Mouse (Mus musculus) forebrain, embryonic 15.5 days (tissue): ENCODE results near the gene Cbx5. TPM values are rescaled to one million over a fixed set of nuclear protein-coding genes. Genes with fewer than 3 reads are reported as not detected.
"Not testable (repeated sequence)": the region's sequence is repeated elsewhere in the genome, so short reads cannot be mapped to it uniquely, and the experiment has no call there.

ENCODE experiments used
- ATAC-seq: fragments of 200-750 bp; cut with Nextera tagmentation; replicated peaks from 2 replicates; pipeline ENCODE4 v1.8.0; 2017; ENCODE audit warnings: mild to moderate bottlenecking, moderate TSS enrichment, moderate library complexity
- H3K27ac ChIP-seq: fragments of 300-500 bp; sonication (generic); replicated peaks from 2 replicates; pipeline ENCODE4 v1.5.1; 2015; ENCODE audit warnings: mild to moderate bottlenecking, inconsistent platforms
- H3K27me3 ChIP-seq: fragments of 300-500 bp; sonication (generic); 2 replicates; pipeline ENCODE4 v1.6.1; 2015; ENCODE audit warnings: inconsistent platforms
- H3K36me3 ChIP-seq: fragments of 300-500 bp; sonication (generic); 2 replicates; pipeline ENCODE4 v1.6.1; 2015; ENCODE audit warnings: mild to moderate bottlenecking, inconsistent platforms
- H3K4me1 ChIP-seq: fragments of 300-500 bp; sonication (generic); 2 replicates; pipeline ENCODE4 v1.6.1; 2015; ENCODE audit warnings: inconsistent platforms
- H3K4me2 ChIP-seq: fragments of 300-500 bp; sonication (generic); replicated peaks from 2 replicates; pipeline ENCODE4 v1.6.1; 2015; ENCODE audit warnings: mild to moderate bottlenecking, inconsistent platforms
- H3K4me3 ChIP-seq: fragments of 300-500 bp; sonication (generic); 2 replicates; pipeline ENCODE4 v1.5.1; 2015; ENCODE audit warnings: mild to moderate bottlenecking, inconsistent platforms
- H3K9ac ChIP-seq: fragments of 300-500 bp; sonication (generic); replicated peaks from 2 replicates; pipeline ENCODE4 v1.6.1; 2015; ENCODE audit warnings: mild to moderate bottlenecking, inconsistent platforms
- H3K9me3 ChIP-seq: fragments of 300-500 bp; sonication (generic); 2 replicates; pipeline ENCODE4 v1.6.1; 2016; ENCODE audit warnings: inconsistent platforms
- whole genome bisulfite sequencing: fragments of 180-500 bp; shearing (Covaris S2); methylation state at CpG from one replicate; pipeline ENCODE4 v1.1.7; 2015; ENCODE audit warnings: mixed read lengths; 5-methylcytosine and 5-hydroxymethylcytosine counted together
- polyA plus RNA-seq: library from polyadenylated mRNA; unstranded; fragments of >200 nt; fragmentation: Nextera tagmentation; extraction: Ambion mirVana; gene quantifications from 2 replicates; pipeline ENCODE4 v1.2.1, GENCODE M21; 2015

The Cbx5 gene
- polyA plus RNA-seq, result 134 and 139 TPM in 2 replicates

- ATAC-seq, result peak; percentile 93
- no peaks in the 10 kb centered on the region for H3K9me3 ChIP-seq
- peak within 1 kb of the TSS; percentile 87 for H3K9ac ChIP-seq
- WGBS, result under 1% methylated on average over 39 of the region's 39 CpGs
- peaks cover 37% of the 10 kb centered on the region for H3K36me3 ChIP-seq
- H3K27ac ChIP-seq, result peak within 1 kb of the TSS; percentile 96
- peaks cover 55% of the 10 kb centered on the region for H3K4me1 ChIP-seq
- peak within 1 kb of the TSS; percentile 83 for H3K4me3 ChIP-seq
- H3K27me3 ChIP-seq, result no peaks in the 10 kb centered on the region
- peak within 1 kb of the TSS; percentile 88 for H3K4me2 ChIP-seq
Observed at GRCm38 (mm10) chr15:103239685-103240159, at the start of gene Cbx5. Gene Cbx5 (minus strand): TSS chr15:103239816.

DNA sequence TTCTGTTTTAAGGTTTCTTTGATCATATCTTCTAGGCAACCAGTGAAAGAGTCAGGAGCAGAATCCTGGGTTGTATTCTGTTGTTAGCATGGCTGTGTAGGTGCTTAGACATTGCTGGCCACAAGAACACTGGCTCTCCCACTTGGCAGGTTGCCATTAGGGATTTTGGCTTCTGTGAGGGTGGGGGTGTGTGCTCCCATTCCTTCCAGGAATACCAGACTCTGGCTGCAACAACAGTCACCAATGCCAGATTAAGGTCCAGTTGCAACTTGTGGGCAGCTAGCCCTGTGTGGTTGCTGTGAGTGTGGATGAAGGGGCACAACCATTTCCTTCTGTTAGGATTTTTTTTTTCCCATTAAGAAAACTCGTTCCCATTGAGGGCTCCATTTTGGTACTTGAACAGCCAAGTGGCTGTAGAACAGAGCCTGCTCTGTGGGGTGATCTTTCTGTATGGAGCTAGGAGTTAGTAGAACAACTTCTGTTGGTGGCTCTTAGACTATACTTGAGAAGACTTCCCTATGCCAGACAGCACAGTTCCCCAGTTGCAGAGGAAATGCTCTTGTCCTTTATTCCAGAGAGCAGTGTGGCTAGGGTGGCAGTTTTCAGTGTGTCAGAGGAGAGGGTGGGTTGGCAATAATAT, 46.3 kb upstream of the Cbx5 start:
- Histone ChIP-seq H3K4me3 (no peak overlapping the region), H3K27ac (peak overlapping the region; percentile 65), H3K9me3 (no peaks in the 10 kb centered on the region), H3K4me2 (no peak overlapping the region), H3K9ac (no peak overlapping the region), H3K4me1 (peaks cover 23% of the 10 kb centered on the region), H3K27me3 (no peaks in the 10 kb centered on the region), H3K36me3 (peaks cover 7% of the 10 kb centered on the region; the same call in 1 of the 2 replicates)
- 25% methylated on average over 1 of the region's 1 CpGs for WGBS
- ATAC-seq, result peak; percentile 71; the same call in 1 of the 2 replicates

GRCm38 (mm10) chr15:103284647-103285046, 45.0 kb upstream of the Cbx5 start:
- Histone ChIP-seq H3K4me1 (peaks cover 22% of the 10 kb centered on the region), H3K27me3 (no peaks in the 10 kb centered on the region), H3K4me3 (no peak overlapping the region), H3K36me3 (peaks cover 2% of the 10 kb centered on the region; the same call in 1 of the 2 replicates), H3K27ac (peak overlapping the region; percentile 65), H3K4me2 (no peak overlapping the region), H3K9ac (no peak overlapping the region), H3K9me3 (no peaks in the 10 kb centered on the region)
- 56% methylated on average over 2 of the region's 2 CpGs for WGBS
- ATAC-seq, result no peak

DNA sequence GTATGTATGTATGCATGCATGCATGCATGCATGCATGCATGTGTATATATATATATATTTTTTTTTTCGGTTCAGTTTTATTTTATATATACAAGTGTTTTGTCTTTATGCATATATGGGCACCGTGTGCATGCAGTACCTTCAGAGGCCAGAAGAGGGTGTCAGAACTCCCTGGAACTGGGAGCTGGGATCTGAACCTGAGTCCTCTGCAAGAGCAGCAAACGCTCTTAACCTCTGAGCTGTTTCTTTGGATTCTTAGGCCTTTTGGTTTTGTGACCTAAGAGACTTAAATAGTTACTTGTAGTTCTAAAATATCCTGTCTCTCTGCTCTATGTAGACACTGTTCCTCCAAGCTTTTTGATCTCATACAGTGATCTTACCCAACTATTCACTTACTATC, 44.5 kb upstream of the Cbx5 start:
- no peak for ATAC-seq
- 45% methylated on average over 3 of the region's 3 CpGs for WGBS
- no peaks in the 10 kb centered on the region for H3K9me3 ChIP-seq
- H3K4me3 ChIP-seq, result no peak overlapping the region
- H3K4me2 ChIP-seq, result no peak overlapping the region
- no peak overlapping the region for H3K9ac ChIP-seq
- no peaks in the 10 kb centered on the region for H3K36me3 ChIP-seq
- H3K27ac ChIP-seq, result no peak overlapping the region
- H3K4me1 ChIP-seq, result peaks cover 19% of the 10 kb centered on the region
- no peaks in the 10 kb centered on the region for H3K27me3 ChIP-seq

GRCm38 (mm10) chr15:103281465-103282205, 42.0 kb upstream of the Cbx5 start:
- Histone ChIP-seq H3K4me1 (peaks cover 19% of the 10 kb centered on the region), H3K27me3 (no peaks in the 10 kb centered on the region), H3K9me3 (no peaks in the 10 kb centered on the region), H3K36me3 (no peaks in the 10 kb centered on the region), H3K4me3 (no peak overlapping the region), H3K4me2 (no peak overlapping the region), H3K9ac (no peak overlapping the region), H3K27ac (no peak overlapping the region)
- 92% methylated on average over 3 of the region's 3 CpGs for WGBS
- ATAC-seq, result no peak

- 74% methylated on average over 3 of the region's 3 CpGs for WGBS
Observed at GRCm38 (mm10) chr15:103280817-103281464, 41.3 kb upstream of the Cbx5 start.

GRCm38 (mm10) chr15:103279750-103280149, 40.1 kb upstream of the Cbx5 start:
- Histone ChIP-seq H3K9ac (no peak overlapping the region), H3K4me2 (no peak overlapping the region), H3K36me3 (no peaks in the 10 kb centered on the region), H3K9me3 (no peaks in the 10 kb centered on the region), H3K27me3 (no peaks in the 10 kb centered on the region), H3K4me3 (no peak overlapping the region), H3K27ac (no peak overlapping the region), H3K4me1 (peaks cover 4% of the 10 kb centered on the region)
- WGBS, result 60% methylated on average over 3 of the region's 3 CpGs
- ATAC-seq, result no peak

More at GRCm38 (mm10) chr15:103280817-103281464, 41.3 kb upstream of the Cbx5 start:
- Histone ChIP-seq H3K27ac (no peak overlapping the region), H3K4me1 (peaks cover 15% of the 10 kb centered on the region), H3K9ac (no peak overlapping the region), H3K9me3 (no peaks in the 10 kb centered on the region), H3K36me3 (no peaks in the 10 kb centered on the region), H3K4me2 (no peak overlapping the region), H3K27me3 (no peaks in the 10 kb centered on the region), H3K4me3 (no peak overlapping the region)
- no peak for ATAC-seq

GRCm38 (mm10) chr15:103277949-103278348, 38.3 kb upstream of the Cbx5 start:
- Histone ChIP-seq H3K4me1 (peaks cover 18% of the 10 kb centered on the region), H3K27ac (no peak overlapping the region), H3K4me2 (no peak overlapping the region), H3K36me3 (no peaks in the 10 kb centered on the region), H3K9me3 (no peaks in the 10 kb centered on the region), H3K9ac (no peak overlapping the region; the same call in 1 of the 2 replicates), H3K4me3 (no peak overlapping the region), H3K27me3 (no peaks in the 10 kb centered on the region)
- ATAC-seq, result no peak
- 62% methylated on average over 7 of the region's 7 CpGs for WGBS

GRCm38 (mm10) chr15:103275943-103276342, 36.3 kb upstream of the Cbx5 start:
- H3K9ac ChIP-seq, H3K9me3 ChIP-seq, H3K27me3 ChIP-seq, H3K4me2 ChIP-seq, H3K4me3 ChIP-seq, H3K27ac ChIP-seq, ATAC-seq, H3K36me3 ChIP-seq: not testable (repeated sequence)
- peaks cover 18% of the 10 kb centered on the region for H3K4me1 ChIP-seq
- 91% methylated on average over 3 of the region's 3 CpGs for WGBS

DNA sequence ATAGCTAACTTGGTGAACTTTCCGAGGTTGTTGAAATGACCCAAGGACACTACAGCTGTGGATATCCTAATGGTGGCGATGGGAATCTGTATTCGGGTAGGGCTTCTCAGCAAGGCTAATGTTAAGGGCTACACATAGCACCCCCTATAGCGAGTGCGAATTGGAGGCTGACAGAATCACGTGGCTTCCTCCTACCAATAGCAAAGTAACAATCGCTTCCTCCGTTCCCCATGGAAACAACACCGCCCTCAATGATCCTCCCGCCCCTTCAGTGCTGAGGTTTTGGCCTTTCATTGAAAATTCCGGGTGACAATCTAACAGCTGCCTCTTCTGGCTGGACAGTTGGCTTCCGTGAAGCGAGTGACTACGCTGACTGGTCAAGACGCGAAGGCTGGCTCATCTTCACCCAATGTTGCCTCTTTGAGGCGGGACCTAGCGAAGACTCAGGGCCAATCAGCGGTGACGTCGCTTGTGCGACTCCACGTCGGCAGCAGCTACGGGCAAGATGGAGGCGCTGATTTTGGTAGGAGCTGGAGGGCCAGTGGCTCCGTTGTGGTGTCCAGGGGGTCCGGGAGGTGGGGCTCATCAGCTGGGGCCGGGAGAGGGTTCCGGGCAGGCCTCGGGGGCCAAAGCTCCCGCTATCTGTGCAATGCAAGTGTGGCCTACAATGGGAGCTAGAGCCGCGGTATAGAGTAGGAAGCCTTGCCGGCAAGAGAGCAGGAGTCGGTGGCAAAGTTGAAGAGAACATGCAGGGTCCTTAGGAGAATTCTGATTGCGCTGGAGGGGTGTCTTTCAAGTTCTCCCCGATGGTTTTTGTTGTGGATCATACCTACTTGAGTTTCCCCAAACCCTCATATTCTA, 33.0 kb upstream of the Cbx5 start, which contains the start of gene Copz1:
TSS of gene Copz1 (plus strand) at position 296 of the 861 bp plus-strand sequence.
- H3K9me3 ChIP-seq, result no peaks in the 10 kb centered on the region
- H3K27me3 ChIP-seq, result no peaks in the 10 kb centered on the region
- H3K27ac ChIP-seq, result peak within 1 kb of the TSS; percentile 72
- ATAC-seq, result peak; percentile 100
- peaks cover 18% of the 10 kb centered on the region for H3K4me1 ChIP-seq
- peak within 1 kb of the TSS; percentile 83 for H3K9ac ChIP-seq
- H3K4me2 ChIP-seq, result peak within 1 kb of the TSS; percentile 77
- WGBS, result under 1% methylated on average over 38 of the region's 38 CpGs
- H3K4me3 ChIP-seq, result peak within 1 kb of the TSS; percentile 85
- H3K36me3 ChIP-seq, result no peaks in the 10 kb centered on the region

DNA sequence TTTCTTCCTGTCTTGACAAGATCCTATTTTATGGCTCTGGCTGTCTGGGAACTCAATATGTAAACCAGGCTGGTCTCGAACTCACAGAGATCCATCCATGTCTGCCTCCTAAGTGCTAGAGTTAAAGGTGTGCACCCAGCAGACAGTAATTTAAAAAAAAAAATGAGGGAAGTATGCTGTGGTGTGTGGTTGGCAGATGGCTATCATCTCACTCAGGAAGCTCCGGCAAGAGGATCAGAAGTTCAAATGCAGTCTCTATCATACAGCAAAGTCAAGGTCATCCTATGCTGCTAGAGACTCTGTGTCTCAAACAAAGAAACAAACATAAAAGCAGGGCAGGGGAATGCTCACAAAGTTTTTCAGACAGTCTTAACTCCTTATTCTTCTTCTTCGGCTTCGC, 29.3 kb upstream of the Cbx5 start:
- H3K4me1 ChIP-seq, result peaks cover 9% of the 10 kb centered on the region
- no peak overlapping the region for H3K9ac ChIP-seq
- no peak for ATAC-seq
- no peaks in the 10 kb centered on the region for H3K36me3 ChIP-seq
- no peak overlapping the region for H3K4me3 ChIP-seq
- no peaks in the 10 kb centered on the region for H3K27me3 ChIP-seq
- 79% methylated on average over 4 of the region's 4 CpGs for WGBS
- H3K27ac ChIP-seq, result no peak overlapping the region
- no peak overlapping the region for H3K4me2 ChIP-seq
- no peaks in the 10 kb centered on the region for H3K9me3 ChIP-seq
